Mouse (Mus musculus) limb, embryonic 14.5 days (tissue): ENCODE results near the gene Clock. TPM values are rescaled to one million over a fixed set of nuclear protein-coding genes. Genes with fewer than 3 reads are reported as not detected.

Experiments used
- ATAC-seq: fragments of 200-750 bp; cut with Nextera tagmentation; 2 replicates; pipeline ENCODE4 v1.8.0; 2017; ENCODE audit warnings: low read depth, moderate number of reproducible peaks, moderate TSS enrichment; ENCODE audit not compliant: low FRiP score
- DNase-seq: peaks from one replicate; pipeline ENCODE4 v3.0.0-alpha.2; 2015; ENCODE audit warnings: low spot score
- H3K27ac ChIP-seq: fragments of 300-500 bp; sonication (generic); replicated peaks from 2 replicates; pipeline ENCODE4 v1.5.1; 2014; ENCODE audit warnings: low read depth, mild to moderate bottlenecking, low read length, moderate library complexity, mixed read lengths
- H3K27me3 ChIP-seq: fragments of 300-500 bp; sonication (generic); 2 replicates; pipeline ENCODE4 v1.6.1; 2014; ENCODE audit warnings: low read length, mixed read lengths; ENCODE audit not compliant: control insufficient read depth, insufficient read depth
- H3K36me3 ChIP-seq: fragments of 300-500 bp; sonication (generic); 2 replicates; pipeline ENCODE4 v1.6.1; 2014; ENCODE audit warnings: mild to moderate bottlenecking, low read length, moderate library complexity, mixed read lengths; ENCODE audit not compliant: control insufficient read depth, insufficient read depth
- H3K4me1 ChIP-seq: fragments of 300-500 bp; sonication (generic); 2 replicates; pipeline ENCODE4 v1.6.1; 2014; ENCODE audit warnings: antibody characterized with exemption, low read length, mixed read lengths; ENCODE audit not compliant: control insufficient read depth, insufficient read depth
- H3K4me2 ChIP-seq: fragments of 300-500 bp; sonication (generic); replicated peaks from 2 replicates; pipeline ENCODE4 v1.6.1; 2014; ENCODE audit warnings: low read depth, mild to moderate bottlenecking, low read length, moderate library complexity; ENCODE audit not compliant: severe bottlenecking
- H3K4me3 ChIP-seq: fragments of 300-500 bp; sonication (generic); replicated peaks from 2 replicates; pipeline ENCODE4 v1.5.1; 2014; ENCODE audit warnings: low read length
- H3K9ac ChIP-seq: fragments of 300-500 bp; sonication (generic); 2 replicates; pipeline ENCODE4 v1.6.1; 2014; ENCODE audit warnings: mild to moderate bottlenecking, low read depth, low read length, moderate library complexity; ENCODE audit not compliant: severe bottlenecking
- H3K9me3 ChIP-seq: fragments of 300-500 bp; sonication (generic); 2 replicates; pipeline ENCODE4 v1.6.1; 2016; ENCODE audit warnings: low read length; ENCODE audit not compliant: control insufficient read depth
- POLR2A ChIP-seq: fragments of 200-500 bp; IDR thresholded peaks from 2 replicates; pipeline ENCODE4 v1.8.0; 2012; ENCODE audit warnings: inconsistent platforms, mild to moderate bottlenecking, moderate library complexity, borderline replicate concordance; ENCODE audit not compliant: insufficient read depth, insufficient read length; ENCODE audit errors: extremely low read depth
- WGBS: fragments of 180-500 bp; shearing (Covaris S2); extraction: QIAGEN DNeasy Blood & Tissue Kit; methylation state at CpG from one replicate; pipeline ENCODE4 v1.1.7; 2014; 5-methylcytosine and 5-hydroxymethylcytosine counted together
- polyA plus RNA-seq, 2 experiments: library from polyadenylated mRNA; depleted of rRNA in 1 of 2; stranded (reverse) in 1 of 2; unstranded in 1 of 2; fragments of >200 nt; fragmentation: Nextera tagmentation in 1 of 2; extraction: Ambion mirVana in 1 of 2; gene quantifications; 2 replicates each; pipeline versions ENCODE4 v1.2.1 to v1.2.3; 2012 to 2014

Gene Clock
- polyA plus RNA-seq, 2 experiments, result 11.7 to 15.9 TPM

GRCm38 (mm10) chr5:76170522-76170921, 134.1 kb downstream of the Clock start:
- H3K9me3 ChIP-seq, result no peaks in the 10 kb centered on the region
- no peak for DNase-seq
- H3K36me3 ChIP-seq, result no peaks in the 10 kb centered on the region
- H3K27me3 ChIP-seq, result no peaks in the 10 kb centered on the region
- H3K4me2 ChIP-seq, result no peak overlapping the region
- WGBS, result 75% methylated on average over 4 of the region's 4 CpGs
- H3K27ac ChIP-seq, result no peak overlapping the region
- H3K4me3 ChIP-seq, result no peak overlapping the region
- no peak for ATAC-seq
- H3K4me1 ChIP-seq, result no peaks in the 10 kb centered on the region
- TF ChIP-seq POLR2A, result no peak
- no peak overlapping the region for H3K9ac ChIP-seq

GRCm38 (mm10) chr5:76164827-76165226, 139.8 kb downstream of the Clock start:
- no peak for DNase-seq
- TF ChIP-seq POLR2A, result no peak
- no peaks in the 10 kb centered on the region for H3K9me3 ChIP-seq
- no peak overlapping the region for H3K27ac ChIP-seq
- H3K4me1 ChIP-seq, result no peaks in the 10 kb centered on the region
- no peaks in the 10 kb centered on the region for H3K36me3 ChIP-seq
- ATAC-seq, result no peak
- no peak overlapping the region for H3K4me2 ChIP-seq
- H3K9ac ChIP-seq, result no peak overlapping the region
- H3K27me3 ChIP-seq, result no peaks in the 10 kb centered on the region
- H3K4me3 ChIP-seq, result no peak overlapping the region
- 61% methylated on average over 7 of the region's 7 CpGs for WGBS

GRCm38 (mm10) chr5:76163828-76164390, 140.7 kb downstream of the Clock start:
- no peak overlapping the region for H3K9ac ChIP-seq
- WGBS, result 53% methylated on average over 4 of the region's 4 CpGs

GRCm38 (mm10) chr5:76162926-76163325, 141.7 kb downstream of the Clock start:
- 84% methylated on average over 5 of the region's 5 CpGs for WGBS
- ATAC-seq, result no peak
- Histone ChIP-seq H3K27me3 (no peaks in the 10 kb centered on the region), H3K4me2 (no peak overlapping the region), H3K36me3 (no peaks in the 10 kb centered on the region), H3K9ac (no peak overlapping the region), H3K27ac (no peak overlapping the region), H3K4me3 (no peak overlapping the region), H3K9me3 (no peaks in the 10 kb centered on the region), H3K4me1 (no peaks in the 10 kb centered on the region)
- DNase-seq, result no peak
- no peak for TF ChIP-seq POLR2A

More at GRCm38 (mm10) chr5:76163828-76164390, 140.7 kb downstream of the Clock start:
- Histone ChIP-seq H3K27ac (no peak overlapping the region), H3K4me2 (no peak overlapping the region), H3K4me1 (no peaks in the 10 kb centered on the region), H3K9me3 (no peaks in the 10 kb centered on the region), H3K36me3 (no peaks in the 10 kb centered on the region), H3K4me3 (no peak overlapping the region), H3K27me3 (no peaks in the 10 kb centered on the region)
- no peak for TF ChIP-seq POLR2A
- DNase-seq, result no peak
- ATAC-seq, result no peak

GRCm38 (mm10) chr5:76161491-76161890, 143.1 kb downstream of the Clock start:
- Histone ChIP-seq H3K27me3 (no peaks in the 10 kb centered on the region), H3K9ac (no peak overlapping the region), H3K4me1 (no peaks in the 10 kb centered on the region), H3K36me3 (no peaks in the 10 kb centered on the region), H3K9me3 (no peaks in the 10 kb centered on the region), H3K4me2 (no peak overlapping the region), H3K4me3 (no peak overlapping the region), H3K27ac (no peak overlapping the region)
- 90% methylated on average over 6 of the region's 6 CpGs for WGBS
- TF ChIP-seq POLR2A, result no peak
- ATAC-seq (no peak), DNase-seq (no peak)

- H3K9ac ChIP-seq, result no peak overlapping the region
- H3K4me2 ChIP-seq, result no peak overlapping the region
- DNase-seq (no peak), ATAC-seq (no peak)
- no peaks in the 10 kb centered on the region for H3K27me3 ChIP-seq
- H3K9me3 ChIP-seq, result no peaks in the 10 kb centered on the region
- no peak for TF ChIP-seq POLR2A
- H3K36me3 ChIP-seq, result peaks cover 10% of the 10 kb centered on the region
- WGBS, result 57% methylated on average over 3 of the region's 3 CpGs
- no peaks in the 10 kb centered on the region for H3K4me1 ChIP-seq
- H3K27ac ChIP-seq, result no peak overlapping the region
- no peak overlapping the region for H3K4me3 ChIP-seq
These were observed 144.5 kb downstream of the Clock start for GRCm38 (mm10) chr5:76160086-76160485.

Other genes starting within 250 kb of the Clock start
- gene Srd5a3, start 164.5 kb downstream of the Clock start, polyA plus RNA-seq (2012; rRNA removed), result 32.0 and 33.6 TPM in 2 replicates
- 30.7 and 31.6 TPM in 2 replicates for gene Srd5a3, start 164.5 kb downstream of the Clock start, polyA plus RNA-seq (2014; fragmentation: Nextera tagmentation; extraction: Ambion mirVana)
- gene Tmem165, start 120.9 kb downstream of the Clock start, polyA plus RNA-seq (2012; rRNA removed), result 160 and 185 TPM in 2 replicates
- 147 and 156 TPM in 2 replicates for gene Tmem165, start 120.9 kb downstream of the Clock start, polyA plus RNA-seq (2014; fragmentation: Nextera tagmentation; extraction: Ambion mirVana)
- gene Pdcl2, start 26.4 kb upstream of the Clock start, polyA plus RNA-seq (2012; rRNA removed), result not detected in 2 replicates
- not detected in 2 replicates for gene Pdcl2, start 26.4 kb upstream of the Clock start, polyA plus RNA-seq (2014; fragmentation: Nextera tagmentation; extraction: Ambion mirVana)
- 1.6 and 1.7 TPM in 2 replicates for gene Nmu, start 59.0 kb upstream of the Clock start, polyA plus RNA-seq (2012; rRNA removed)
- gene Nmu, start 59.0 kb upstream of the Clock start, polyA plus RNA-seq (2014; fragmentation: Nextera tagmentation; extraction: Ambion mirVana), result 1.9 and 2.0 TPM in 2 replicates
- 0.18 TPM in 1 of 2 replicates, not detected in the other for gene Gm7271, start 179.2 kb upstream of the Clock start, polyA plus RNA-seq (2012; rRNA removed)
- gene Gm7271, start 179.2 kb upstream of the Clock start, polyA plus RNA-seq (2014; fragmentation: Nextera tagmentation; extraction: Ambion mirVana), result not detected in 2 replicates
- 40.7 and 57.2 TPM in 2 replicates for gene Exoc1, start 224.5 kb upstream of the Clock start, polyA plus RNA-seq (2012; rRNA removed)
- gene Exoc1, start 224.5 kb upstream of the Clock start, polyA plus RNA-seq (2014; fragmentation: Nextera tagmentation; extraction: Ambion mirVana), result 37.5 and 41.5 TPM in 2 replicates